Mouse (Mus musculus) spleen, adult 2 months (tissue): ENCODE measurements around the gene Lrrc75a. TPM values are rescaled to one million over a fixed set of nuclear protein-coding genes. Genes with fewer than 3 reads are reported as not detected.

Source experiments
- DNase-seq, 2 experiments: peaks; one replicate each; pipeline versions ENCODE4 v3.0.0 to v3.0.0-alpha.2; 2012 to 2021; ENCODE audit warnings: low spot score in 2 of 2, low read depth in 1 of 2
- H3K27ac ChIP-seq: fragments of 200-500 bp; 2 replicates; pipeline ENCODE4 v1.5.1; 2012; ENCODE audit warnings: low read length, inconsistent platforms; ENCODE audit not compliant: insufficient read depth
- H3K27me3 ChIP-seq: fragments of 200-500 bp; 2 replicates; pipeline ENCODE4 v1.6.1; 2012; ENCODE audit warnings: mild to moderate bottlenecking, moderate library complexity, low read length, inconsistent platforms; ENCODE audit not compliant: control insufficient read depth, insufficient read depth
- H3K36me3 ChIP-seq: fragments of 200-500 bp; 2 replicates; pipeline ENCODE4 v1.6.1; 2012; ENCODE audit warnings: mild to moderate bottlenecking, low read length, inconsistent platforms; ENCODE audit not compliant: control insufficient read depth, insufficient read depth
- H3K4me1 ChIP-seq: fragments of 200-500 bp; 2 replicates; pipeline ENCODE4 v1.6.1; 2011; ENCODE audit warnings: inconsistent platforms; ENCODE audit not compliant: control insufficient read depth, insufficient read depth, insufficient read length
- H3K4me3 ChIP-seq: fragments of 200-500 bp; 2 replicates; pipeline ENCODE4 v1.5.1; 2011; ENCODE audit warnings: mild to moderate bottlenecking, inconsistent platforms; ENCODE audit not compliant: insufficient read depth, insufficient read length; ENCODE audit errors: extremely low read depth
- CTCF ChIP-seq: fragments of 200-500 bp; IDR thresholded peaks from 2 replicates; pipeline ENCODE4 v1.5.1; 2011; ENCODE audit warnings: mild to moderate bottlenecking, inconsistent platforms; ENCODE audit not compliant: insufficient read depth, insufficient read length, insufficient replicate concordance; ENCODE audit errors: extremely low read depth
- POLR2A ChIP-seq: fragments of 200-500 bp; IDR thresholded peaks from 2 replicates; pipeline ENCODE4 v1.6.1; 2011; ENCODE audit warnings: low read depth, low read length, inconsistent platforms
- WGBS: fragments of 180-500 bp; shearing (Covaris S2); methylation state at CpG from one replicate; pipeline ENCODE4 v1.1.7; 2018; 5-methylcytosine and 5-hydroxymethylcytosine counted together
- polyA plus RNA-seq: library from polyadenylated mRNA; depleted of rRNA; stranded (reverse); fragments of >200 nt; gene quantifications from 2 replicates; pipeline ENCODE4 v1.2.3, GENCODE M21; 2012

Lrrc75a gene
- polyA plus RNA-seq, 1 experiment, result 6.6 TPM

- no peak overlapping the region for H3K27ac ChIP-seq
- H3K4me1 ChIP-seq, result peaks cover 7% of the 10 kb centered on the region; the same call in 1 of the 2 replicates
- no peak for DNase-seq
- no peaks in the 10 kb centered on the region for H3K27me3 ChIP-seq
- no peak overlapping the region for H3K4me3 ChIP-seq
- TF ChIP-seq CTCF, result no peak
- TF ChIP-seq POLR2A, result no peak
- H3K36me3 ChIP-seq, result no peaks in the 10 kb centered on the region
- 94% methylated on average over 4 of the region's 4 CpGs for WGBS
Measured at GRCm38 (mm10) chr11:62638402-62638801, 9.9 kb downstream of the Lrrc75a start.

GRCm38 (mm10) chr11:62637806-62638205, 10.5 kb downstream of the Lrrc75a start:
- 82% methylated on average over 6 of the region's 6 CpGs for WGBS
- H3K4me1 ChIP-seq, result peaks cover 1% of the 10 kb centered on the region; the same call in 1 of the 2 replicates
- no peak overlapping the region for H3K27ac ChIP-seq
- no peak overlapping the region for H3K4me3 ChIP-seq
- DNase-seq, result no peak
- TF ChIP-seq CTCF (no peak), POLR2A (no peak)
- no peaks in the 10 kb centered on the region for H3K27me3 ChIP-seq
- no peaks in the 10 kb centered on the region for H3K36me3 ChIP-seq

GRCm38 (mm10) chr11:62637401-62637800, 10.9 kb downstream of the Lrrc75a start:
- TF ChIP-seq CTCF (no peak), POLR2A (no peak)
- no peak overlapping the region for H3K27ac ChIP-seq

GRCm38 (mm10) chr11:62636840-62637221, 11.5 kb downstream of the Lrrc75a start:
- Histone ChIP-seq H3K27me3 (no peaks in the 10 kb centered on the region), H3K27ac (no peak overlapping the region), H3K36me3 (no peaks in the 10 kb centered on the region), H3K4me1 (no peaks in the 10 kb centered on the region), H3K4me3 (no peak overlapping the region)
- WGBS, result 68% methylated on average over 3 of the region's 3 CpGs
- no peak for DNase-seq
- TF ChIP-seq POLR2A (no peak), CTCF (no peak)

More at GRCm38 (mm10) chr11:62637401-62637800, 10.9 kb downstream of the Lrrc75a start:
- WGBS, result 75% methylated on average over 5 of the region's 5 CpGs
- no peak for DNase-seq
- no peaks in the 10 kb centered on the region for H3K27me3 ChIP-seq
- no peak overlapping the region for H3K4me3 ChIP-seq
- no peaks in the 10 kb centered on the region for H3K4me1 ChIP-seq
- H3K36me3 ChIP-seq, result no peaks in the 10 kb centered on the region

- H3K4me1 ChIP-seq, result no peaks in the 10 kb centered on the region
- H3K27ac ChIP-seq, result no peak overlapping the region
Measured at GRCm38 (mm10) chr11:62636105-62636839, 12.1 kb downstream of the Lrrc75a start.

GRCm38 (mm10) chr11:62635406-62635805, 12.9 kb downstream of the Lrrc75a start:
- H3K27ac ChIP-seq, result no peak overlapping the region
- TF ChIP-seq CTCF, result no peak
- no peak for TF ChIP-seq POLR2A
- no peaks in the 10 kb centered on the region for H3K36me3 ChIP-seq
- H3K27me3 ChIP-seq, result no peaks in the 10 kb centered on the region
- H3K4me3 ChIP-seq, result no peak overlapping the region
- WGBS, result 82% methylated on average over 3 of the region's 3 CpGs
- H3K4me1 ChIP-seq, result no peaks in the 10 kb centered on the region
- DNase-seq, result no peak

More at GRCm38 (mm10) chr11:62636105-62636839, 12.1 kb downstream of the Lrrc75a start:
- Histone ChIP-seq H3K36me3 (no peaks in the 10 kb centered on the region), H3K27me3 (no peaks in the 10 kb centered on the region), H3K4me3 (no peak overlapping the region)
- DNase-seq, result no peak
- TF ChIP-seq CTCF, result no peak
- no peak for TF ChIP-seq POLR2A
- 66% methylated on average over 11 of the region's 11 CpGs for WGBS

GRCm38 (mm10) chr11:62631138-62631537, 17.2 kb downstream of the Lrrc75a start:
- Histone ChIP-seq H3K4me3 (no peak overlapping the region), H3K27me3 (no peaks in the 10 kb centered on the region), H3K27ac (no peak overlapping the region), H3K36me3 (no peaks in the 10 kb centered on the region), H3K4me1 (peaks cover 4% of the 10 kb centered on the region; the same call in 1 of the 2 replicates)
- TF ChIP-seq POLR2A, result no peak
- TF ChIP-seq CTCF, result no peak
- DNase-seq, result no peak
- 81% methylated on average over 4 of the region's 4 CpGs for WGBS
